Mouse (Mus musculus): ENCODE measurements around the gene Kcne1. TPM values are rescaled to one million over a fixed set of nuclear protein-coding genes. Genes with fewer than 3 reads are reported as not detected.

Kcne1 gene
- total and polyA plus RNA-seq, 3 experiments: not detected

DNA sequence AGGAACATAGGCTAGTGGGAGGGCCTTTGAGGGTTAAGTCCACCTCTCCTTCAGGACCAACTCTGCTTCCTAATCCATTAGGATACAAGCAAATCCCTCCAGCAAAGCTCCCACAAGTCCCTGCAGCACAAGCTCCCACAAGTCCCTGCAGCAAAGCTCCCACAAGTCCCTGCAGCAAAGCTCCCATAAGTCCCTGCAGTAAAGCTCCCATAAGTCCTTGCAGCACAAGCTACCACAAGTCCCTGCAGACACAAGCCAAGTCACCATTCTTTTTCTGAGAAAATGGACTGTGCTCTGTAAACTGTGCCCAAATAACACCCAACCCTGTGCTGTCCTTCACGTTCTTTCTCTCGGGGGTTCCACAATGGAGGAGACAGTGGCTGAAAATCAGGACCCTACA lies 44.9 kb upstream of the Kcne1 start:
- Histone ChIP-seq H3K9me3 (replicated peaks; ENCODE audit: insufficient read depth, low read length) (no peaks in the 10 kb centered on the region), H3K9ac (ENCODE audit: control insufficient read depth, low read depth, low read length, poor library complexity, severe bottlenecking) (no peak overlapping the region), H3K4me1 (ENCODE audit: control insufficient read depth in 1 of 2, insufficient read depth in 2 of 2, low read length in 2 of 2) (no peaks in the 10 kb centered on the region), H3K79me2 (ENCODE audit: control insufficient read depth, insufficient read depth, low read length, poor library complexity) (no peaks in the 10 kb centered on the region), H3K4me3 (ENCODE audit: control insufficient read depth in 1 of 2, insufficient read depth in 1 of 2, low read depth in 2 of 2, low read length in 2 of 2) (no peak overlapping the region), H3K36me3 (ENCODE audit: control insufficient read depth in 1 of 2, insufficient read depth in 2 of 2, low read length in 2 of 2) (no peaks in the 10 kb centered on the region), H3K27me3 (ENCODE audit: control insufficient read depth in 1 of 2, insufficient read depth in 2 of 2, low read length in 2 of 2) (no peaks in the 10 kb centered on the region), H3K27ac (ENCODE audit: control insufficient read depth, low read depth, low read length) (no peak overlapping the region)
- peak; percentile 39 for DNase-seq (ENCODE audit: low read depth, low spot score)
- peak; percentile 73 for TF ChIP-seq HCFC1 (IDR thresholded peaks at IDR 0.05; ENCODE audit: low read depth, low read length)
- no peak for TF ChIP-seq MAX (IDR thresholded peaks at IDR 0.05; ENCODE audit: low read length)
- TF ChIP-seq POLR2AphosphoS5 (IDR thresholded peaks at IDR 0.05; ENCODE audit: borderline replicate concordance, low read depth, low read length): no peak

DNA sequence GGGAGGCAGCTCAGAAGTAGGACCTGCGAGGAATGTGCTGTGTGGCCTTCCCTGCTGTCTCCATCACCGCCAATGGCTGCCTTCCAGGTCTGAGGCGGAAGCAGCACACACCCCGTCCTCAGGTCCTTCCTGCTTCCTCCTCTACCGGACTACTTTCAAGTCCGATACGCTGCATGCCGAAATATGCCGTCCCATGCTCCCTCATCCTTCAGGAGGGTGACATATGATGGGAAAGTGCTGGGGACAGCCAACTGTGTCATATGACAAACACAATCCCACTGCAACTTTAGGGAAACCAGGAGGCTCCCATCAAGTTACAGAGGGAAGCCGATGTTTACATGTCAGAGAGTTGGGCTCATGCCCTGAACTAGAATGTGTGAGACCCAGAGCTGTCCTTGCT lies 43.8 kb upstream of the Kcne1 start:
- no peaks in the 10 kb centered on the region for H3K36me3 ChIP-seq (ENCODE audit: control insufficient read depth in 1 of 2, insufficient read depth in 2 of 2, low read length in 2 of 2)
- no peaks in the 10 kb centered on the region for H3K27me3 ChIP-seq (ENCODE audit: control insufficient read depth in 1 of 2, insufficient read depth in 2 of 2, low read length in 2 of 2)
- H3K4me3 ChIP-seq (ENCODE audit: control insufficient read depth in 1 of 2, insufficient read depth in 1 of 2, low read depth in 2 of 2, low read length in 2 of 2): no peak overlapping the region
- no peak overlapping the region for H3K9ac ChIP-seq (ENCODE audit: control insufficient read depth, low read depth, low read length, poor library complexity, severe bottlenecking)
- DNase-seq (ENCODE audit: low read depth, low spot score): no peak
- no peaks in the 10 kb centered on the region for H3K79me2 ChIP-seq (ENCODE audit: control insufficient read depth, insufficient read depth, low read length, poor library complexity)
- no peaks in the 10 kb centered on the region for H3K4me1 ChIP-seq (ENCODE audit: control insufficient read depth in 1 of 2, insufficient read depth in 2 of 2, low read length in 2 of 2)
- no peak overlapping the region for H3K27ac ChIP-seq (ENCODE audit: control insufficient read depth, low read depth, low read length)
- TF ChIP-seq TAL1 (IDR thresholded peaks at IDR 0.05; ENCODE audit: low read length) (no peak), SIN3A (IDR thresholded peaks at IDR 0.05; ENCODE audit: low read length) (no peak), MYC (IDR thresholded peaks at IDR 0.05; ENCODE audit: low read depth, low read length) (no peak), TCF12 (IDR thresholded peaks at IDR 0.05; ENCODE audit: low read depth, low read length) (no peak), MAFK (IDR thresholded peaks at IDR 0.05; ENCODE audit: borderline replicate concordance, low read depth, low read length) (no peak), MYB (IDR thresholded peaks at IDR 0.05; ENCODE audit: low read depth, low read length) (no peak), POLR2A (IDR thresholded peaks at IDR 0.05; ENCODE audit: control insufficient read depth in 1 of 2, insufficient read depth in 1 of 2, low read depth in 1 of 2, low read length in 2 of 2, poor library complexity in 1 of 2) (no peak), USF2 (IDR thresholded peaks at IDR 0.05; ENCODE audit: borderline replicate concordance in 1 of 2, insufficient read depth in 1 of 2, low read depth in 1 of 2, low read length in 2 of 2) (no peak), HCFC1 (IDR thresholded peaks at IDR 0.05; ENCODE audit: low read depth, low read length) (no peak), MXI1 (IDR thresholded peaks at IDR 0.05; ENCODE audit: low read depth, low read length) (no peak)
- H3K9me3 ChIP-seq (replicated peaks; ENCODE audit: insufficient read depth, low read length): no peaks in the 10 kb centered on the region

DNA sequence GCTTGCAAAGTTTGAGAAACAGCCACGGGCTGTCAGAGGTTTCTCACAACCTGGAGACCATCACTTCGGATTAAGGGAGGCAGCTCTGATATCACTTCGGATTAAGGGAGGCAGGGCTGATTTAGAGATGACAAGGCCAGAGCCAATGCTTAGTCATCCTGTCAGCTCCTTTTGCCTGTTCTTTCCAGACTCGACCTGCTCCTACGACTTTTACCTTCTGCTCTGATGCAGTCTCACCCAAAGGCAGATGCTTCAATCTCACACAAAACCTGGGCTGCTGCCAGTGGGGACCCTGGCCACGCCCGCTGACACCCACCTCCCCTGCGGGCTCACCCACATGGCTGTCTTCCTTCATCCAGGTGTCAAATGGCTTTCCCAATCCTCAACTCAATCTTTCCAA lies 42.9 kb upstream of the Kcne1 start:
- Histone ChIP-seq H3K9me3 (replicated peaks; ENCODE audit: insufficient read depth, low read length) (no peaks in the 10 kb centered on the region), H3K27ac (ENCODE audit: control insufficient read depth, low read depth, low read length) (no peak overlapping the region), H3K9ac (ENCODE audit: control insufficient read depth, low read depth, low read length, poor library complexity, severe bottlenecking) (no peak overlapping the region), H3K27me3 (ENCODE audit: control insufficient read depth in 1 of 2, insufficient read depth in 2 of 2, low read length in 2 of 2) (no peaks in the 10 kb centered on the region), H3K4me3 (ENCODE audit: control insufficient read depth in 1 of 2, insufficient read depth in 1 of 2, low read depth in 2 of 2, low read length in 2 of 2) (no peak overlapping the region), H3K4me1 (ENCODE audit: control insufficient read depth in 1 of 2, insufficient read depth in 2 of 2, low read length in 2 of 2) (no peaks in the 10 kb centered on the region), H3K36me3 (ENCODE audit: control insufficient read depth in 1 of 2, insufficient read depth in 2 of 2, low read length in 2 of 2) (no peaks in the 10 kb centered on the region), H3K79me2 (ENCODE audit: control insufficient read depth, insufficient read depth, low read length, poor library complexity) (no peaks in the 10 kb centered on the region)
- TF ChIP-seq SMC3 (IDR thresholded peaks at IDR 0.05; ENCODE audit: low read depth, low read length) (no peak), JUND (IDR thresholded peaks at IDR 0.05; ENCODE audit: low read depth, low read length) (no peak)
- no peak for DNase-seq (ENCODE audit: low read depth, low spot score)
